Mouse (Mus musculus) heart, embryonic 10.5 days (tissue): ENCODE results near the gene Sox5. TPM values are rescaled to one million over a fixed set of nuclear protein-coding genes. Genes with fewer than 3 reads are reported as not detected.

Experiments used
- DNase-seq: peaks from one replicate; pipeline ENCODE4 v3.0.0-alpha.2; 2017; ENCODE audit warnings: low spot score
- H3K27ac ChIP-seq: fragments of 300-500 bp; sonication (generic); 2 replicates; pipeline ENCODE4 v1.5.1; 2016; ENCODE audit warnings: mild to moderate bottlenecking
- H3K27me3 ChIP-seq: fragments of 300-500 bp; sonication (generic); 2 replicates; pipeline ENCODE4 v1.6.1; 2016; ENCODE audit warnings: mild to moderate bottlenecking; ENCODE audit not compliant: poor library complexity, insufficient read depth, severe bottlenecking
- H3K36me3 ChIP-seq: fragments of 300-500 bp; sonication (generic); 2 replicates; pipeline ENCODE4 v1.6.1; 2016; ENCODE audit warnings: mild to moderate bottlenecking, moderate library complexity
- H3K4me1 ChIP-seq: fragments of 300-500 bp; sonication (generic); 2 replicates; pipeline ENCODE4 v1.6.1; 2016; ENCODE audit warnings: mild to moderate bottlenecking
- H3K4me3 ChIP-seq: fragments of 300-500 bp; sonication (generic); 2 replicates; pipeline ENCODE4 v1.5.1; 2016; ENCODE audit warnings: mild to moderate bottlenecking, moderate library complexity
- H3K9me3 ChIP-seq: fragments of 300-500 bp; sonication (generic); 2 replicates; pipeline ENCODE4 v1.6.1; 2016; ENCODE audit warnings: mild to moderate bottlenecking, moderate library complexity
- WGBS: fragments of 180-500 bp; shearing (Covaris S2); methylation state at CpG from one replicate; pipeline ENCODE4 v1.1.7; 2016; 5-methylcytosine and 5-hydroxymethylcytosine counted together
- polyA plus RNA-seq: library from polyadenylated mRNA; unstranded; fragments of >200 nt; fragmentation: Nextera tagmentation; extraction: Ambion mirVana; gene quantifications from 2 replicates; pipeline ENCODE4 v1.2.1, GENCODE M21; 2016

Sox5 gene
- polyA plus RNA-seq, 1 experiment from 2014 or later, result 17.1 TPM

DNA sequence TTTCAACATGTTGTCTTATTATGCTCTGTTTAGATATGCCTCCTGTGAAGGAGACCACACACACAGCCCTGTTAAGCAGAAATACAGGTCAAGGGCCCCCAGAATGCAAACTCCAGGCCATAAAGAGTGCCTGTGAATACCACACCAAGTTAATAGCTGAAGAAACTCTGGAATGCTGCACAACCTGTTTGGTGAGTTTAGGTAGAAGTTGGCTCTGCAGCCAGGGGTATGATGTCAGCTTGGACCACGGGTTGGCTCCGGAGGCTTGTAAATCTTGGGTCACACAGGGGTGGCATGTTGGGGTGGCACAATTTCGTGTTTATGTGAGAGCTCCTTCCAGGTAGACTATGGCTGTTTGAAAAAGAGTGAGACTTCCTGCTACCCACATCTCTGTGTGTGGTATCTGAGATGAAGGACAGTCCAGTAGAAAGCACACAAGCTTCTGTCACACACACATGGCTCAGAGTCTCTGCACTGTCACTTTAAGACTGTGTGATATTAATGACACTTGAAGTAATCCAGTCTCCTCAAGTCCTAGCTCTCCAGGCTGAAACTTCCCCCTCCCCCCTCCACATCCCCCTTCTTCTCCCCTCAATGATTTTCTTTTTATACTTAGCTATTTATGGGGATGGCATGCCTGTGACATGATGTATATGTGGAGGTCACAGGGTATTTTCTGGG, 160.5 kb downstream of the Sox5 start:
- H3K9me3 ChIP-seq, result no peaks in the 10 kb centered on the region
- no peak for DNase-seq
- no peak overlapping the region for H3K4me3 ChIP-seq
- 0 out of 2 replicates have a peak, but pooled peaks cover 6% of the 10 kb centered on the region for H3K4me1 ChIP-seq
- no peak overlapping the region for H3K27ac ChIP-seq
- 51% methylated on average over 3 of the region's 3 CpGs for WGBS
- no peaks in the 10 kb centered on the region for H3K36me3 ChIP-seq
- no peaks in the 10 kb centered on the region for H3K27me3 ChIP-seq

DNA sequence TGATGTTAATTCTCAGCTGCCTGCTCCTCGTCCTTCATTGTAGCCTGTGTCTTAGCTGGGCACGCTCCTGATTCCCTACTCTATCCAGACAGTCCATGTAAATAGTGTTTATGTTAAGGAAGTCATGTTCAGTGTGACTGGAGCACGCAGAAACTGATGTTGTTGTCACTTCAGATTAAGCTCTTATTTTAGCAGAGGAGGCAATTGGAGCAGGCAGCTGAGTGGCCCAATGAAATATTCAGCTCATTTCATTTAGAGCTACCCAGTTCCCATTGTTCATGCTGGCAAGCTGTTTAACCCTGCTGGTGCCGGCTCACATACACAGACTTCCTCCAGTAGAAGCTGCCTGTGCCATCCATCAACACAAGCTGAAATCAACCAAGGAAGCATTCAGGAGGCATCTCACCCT, 170.4 kb downstream of the Sox5 start:
- Histone ChIP-seq H3K36me3 (no peaks in the 10 kb centered on the region), H3K4me3 (no peak overlapping the region), H3K4me1 (peaks cover 8% of the 10 kb centered on the region), H3K27me3 (no peaks in the 10 kb centered on the region), H3K9me3 (no peaks in the 10 kb centered on the region), H3K27ac (no peak overlapping the region)
- WGBS, result 42% methylated on average over 4 of the region's 4 CpGs
- no peak for DNase-seq

DNA sequence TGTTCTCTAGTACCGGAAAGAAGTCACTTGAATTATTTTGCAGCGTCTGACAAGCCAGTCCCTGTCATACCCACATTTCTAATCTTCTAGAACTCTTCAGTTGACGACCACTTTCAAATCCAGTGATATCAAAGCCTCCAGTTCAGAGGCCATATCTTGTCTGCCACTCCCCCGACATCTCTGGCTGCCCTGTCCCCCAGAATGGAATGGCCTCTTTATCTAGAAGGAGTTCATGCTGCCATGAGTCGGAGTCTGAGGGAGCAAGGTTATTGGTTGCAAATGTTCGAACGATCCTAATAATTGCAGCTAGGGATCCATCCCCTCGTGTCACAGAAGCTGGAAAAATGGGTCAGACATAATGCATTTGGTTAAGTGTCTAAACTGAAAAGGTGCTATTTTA, 170.9 kb downstream of the Sox5 start:
- no peak overlapping the region for H3K27ac ChIP-seq
- H3K9me3 ChIP-seq, result no peaks in the 10 kb centered on the region
- WGBS, result 47% methylated on average over 8 of the region's 8 CpGs
- H3K36me3 ChIP-seq, result no peaks in the 10 kb centered on the region
- no peak for DNase-seq
- no peak overlapping the region for H3K4me3 ChIP-seq
- H3K27me3 ChIP-seq, result no peaks in the 10 kb centered on the region
- peaks cover 8% of the 10 kb centered on the region for H3K4me1 ChIP-seq

DNA sequence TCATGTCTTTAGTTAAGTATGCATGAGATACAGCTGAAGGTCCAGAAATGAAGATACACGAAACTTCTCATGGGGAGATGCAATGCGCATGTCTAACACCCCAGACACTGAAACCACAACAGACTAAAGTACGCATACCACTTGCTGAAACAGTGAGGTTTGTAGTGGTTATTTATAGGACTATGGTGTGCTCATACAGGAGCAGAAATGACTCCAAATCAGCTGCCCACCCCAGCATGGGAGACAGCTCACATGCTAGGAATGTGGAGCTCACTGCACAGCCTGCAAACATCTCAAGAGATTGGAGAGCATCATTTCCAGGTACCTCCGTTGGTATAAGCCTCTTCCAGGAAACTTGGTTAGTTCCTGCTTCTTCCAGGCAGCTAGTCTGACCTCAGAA, 178.9 kb downstream of the Sox5 start:
- no peak overlapping the region for H3K27ac ChIP-seq
- WGBS, result 76% methylated on average over 4 of the region's 4 CpGs
- no peak for DNase-seq
- H3K9me3 ChIP-seq, result no peaks in the 10 kb centered on the region
- H3K27me3 ChIP-seq, result peaks cover 5% of the 10 kb centered on the region; the same call in 1 of the 2 replicates
- H3K36me3 ChIP-seq, result no peaks in the 10 kb centered on the region
- 0 out of 2 replicates have a peak, but pooled peaks cover 5% of the 10 kb centered on the region for H3K4me1 ChIP-seq
- no peak overlapping the region for H3K4me3 ChIP-seq

DNA sequence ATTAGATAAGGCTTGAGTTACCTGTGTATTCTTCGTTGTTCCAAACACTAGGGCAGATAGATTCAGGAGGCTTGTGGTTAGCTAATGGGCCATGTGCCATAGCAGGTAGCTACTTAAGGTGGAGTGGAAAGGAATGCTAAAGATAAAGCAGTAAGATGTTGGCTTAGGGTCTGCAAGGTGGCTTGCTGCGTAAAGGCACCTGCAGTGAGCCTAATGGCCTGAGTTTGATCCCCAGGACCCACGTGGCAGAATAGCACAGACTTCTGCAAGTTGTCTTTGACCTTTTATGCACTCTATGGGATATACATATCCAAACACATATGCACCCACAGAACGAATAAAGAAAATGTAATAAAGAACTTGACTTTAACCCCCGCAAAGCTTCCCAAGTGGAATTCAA, 181.4 kb downstream of the Sox5 start:
- no peak for DNase-seq
- no peak overlapping the region for H3K4me3 ChIP-seq
- H3K36me3 ChIP-seq, result no peaks in the 10 kb centered on the region
- H3K27ac ChIP-seq, result no peak overlapping the region
- WGBS, result 75% methylated on average over 5 of the region's 5 CpGs
- H3K9me3 ChIP-seq, result no peaks in the 10 kb centered on the region
- H3K27me3 ChIP-seq, result peaks cover 6% of the 10 kb centered on the region; the same call in 1 of the 2 replicates
- peaks cover 10% of the 10 kb centered on the region; the same call in 1 of the 2 replicates for H3K4me1 ChIP-seq

DNA sequence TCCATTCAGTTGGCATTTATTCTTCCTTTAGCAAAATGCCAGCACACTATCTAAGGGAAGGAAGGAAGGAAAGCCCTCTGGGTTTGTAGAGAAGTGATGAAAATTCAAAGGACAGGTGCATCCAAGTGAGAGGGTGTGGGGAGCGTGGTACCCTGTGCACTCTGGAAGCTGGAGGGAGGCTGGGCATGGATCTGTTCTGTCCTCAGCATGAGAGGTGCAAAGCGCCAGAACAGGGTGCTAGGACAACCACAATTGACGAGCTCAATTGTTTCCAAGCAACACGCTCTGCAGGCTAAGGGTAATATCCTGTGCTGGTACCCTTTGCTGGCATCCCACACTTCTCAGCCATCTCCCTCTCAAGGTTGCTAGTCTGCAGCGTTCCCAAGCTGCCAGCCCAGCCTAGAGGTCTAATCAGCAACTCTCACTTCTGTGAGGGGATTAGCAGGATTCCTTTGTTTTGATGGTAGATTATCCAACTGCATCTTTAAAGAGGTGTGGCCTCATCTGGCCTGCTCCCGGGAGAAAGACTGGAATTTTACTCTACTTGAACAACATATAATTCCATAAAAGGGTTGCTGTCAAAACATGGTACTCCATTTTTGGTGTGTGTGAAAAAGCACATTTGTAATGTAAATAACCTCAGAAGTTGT, 183.3 kb downstream of the Sox5 start:
- H3K4me1 ChIP-seq, result peaks cover 10% of the 10 kb centered on the region; the same call in 1 of the 2 replicates
- H3K4me3 ChIP-seq, result no peak overlapping the region
- H3K9me3 ChIP-seq, result no peaks in the 10 kb centered on the region
- H3K36me3 ChIP-seq, result no peaks in the 10 kb centered on the region
- H3K27me3 ChIP-seq, result peaks cover 6% of the 10 kb centered on the region; the same call in 1 of the 2 replicates
- no peak for DNase-seq
- 31% methylated on average over 6 of the region's 6 CpGs for WGBS
- no peak overlapping the region for H3K27ac ChIP-seq

DNA sequence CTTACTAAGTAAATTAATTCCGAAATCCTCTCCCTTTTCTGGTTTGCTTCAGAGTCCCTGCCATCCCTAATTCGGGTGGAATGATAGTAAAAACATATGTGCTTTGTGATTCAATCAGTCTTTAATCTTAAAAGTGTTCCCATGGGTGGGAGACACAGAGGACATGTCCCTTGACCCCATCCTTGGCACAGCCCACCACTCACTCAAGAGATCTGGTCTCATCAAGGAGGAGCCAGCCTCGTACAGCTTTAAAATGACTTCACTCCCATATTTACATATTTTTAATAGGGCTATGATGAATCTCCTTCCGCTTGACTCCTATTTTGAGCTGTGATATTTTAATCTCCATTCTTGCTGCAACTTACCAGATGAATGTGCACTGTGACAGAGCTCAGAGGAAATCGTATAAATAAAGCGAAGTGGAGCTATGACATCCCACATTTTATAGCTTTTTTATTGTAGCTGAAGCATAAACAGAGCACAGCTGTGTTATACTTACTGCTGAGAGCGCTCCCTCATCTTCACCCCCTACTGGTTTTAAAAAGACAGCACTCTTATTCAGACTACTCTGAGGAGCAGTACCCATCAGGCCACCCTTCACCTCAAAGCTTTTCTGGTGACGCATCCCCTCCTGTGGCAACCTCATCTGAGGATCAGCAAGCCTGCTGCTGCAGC, 185.1 kb downstream of the Sox5 start:
- Histone ChIP-seq H3K4me1 (peaks cover 10% of the 10 kb centered on the region; the same call in 1 of the 2 replicates), H3K9me3 (no peaks in the 10 kb centered on the region), H3K4me3 (no peak overlapping the region), H3K27ac (no peak overlapping the region), H3K36me3 (no peaks in the 10 kb centered on the region), H3K27me3 (peaks cover 6% of the 10 kb centered on the region; the same call in 1 of the 2 replicates)
- DNase-seq, result no peak
- WGBS, result 77% methylated on average over 8 of the region's 8 CpGs

DNA sequence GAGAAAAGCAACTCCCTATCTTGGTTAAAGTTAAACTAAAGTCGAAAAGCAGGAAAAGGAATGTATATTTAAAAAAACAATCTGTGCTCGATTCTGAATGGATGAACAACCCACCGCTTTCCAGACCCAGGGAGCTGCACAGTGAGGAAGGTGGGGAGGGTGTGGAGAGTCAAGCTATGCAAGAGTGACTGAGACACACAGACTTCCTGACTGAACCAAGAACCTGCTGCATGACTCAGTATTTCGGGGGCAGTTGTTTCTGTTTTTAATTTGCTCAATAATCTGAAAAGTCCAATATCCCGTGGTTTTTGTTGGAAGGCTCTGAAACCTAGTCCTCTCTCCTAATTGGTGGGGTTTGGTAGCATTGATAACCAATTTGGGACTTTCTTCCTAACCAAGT, 196.9 kb downstream of the Sox5 start:
- peaks cover 12% of the 10 kb centered on the region for H3K4me1 ChIP-seq
- H3K36me3 ChIP-seq, result no peaks in the 10 kb centered on the region
- WGBS, result 68% methylated on average over 5 of the region's 5 CpGs
- DNase-seq, result no peak
- no peaks in the 10 kb centered on the region for H3K27me3 ChIP-seq
- H3K4me3 ChIP-seq, result no peak overlapping the region
- H3K9me3 ChIP-seq, result no peaks in the 10 kb centered on the region
- no peak overlapping the region for H3K27ac ChIP-seq

DNA sequence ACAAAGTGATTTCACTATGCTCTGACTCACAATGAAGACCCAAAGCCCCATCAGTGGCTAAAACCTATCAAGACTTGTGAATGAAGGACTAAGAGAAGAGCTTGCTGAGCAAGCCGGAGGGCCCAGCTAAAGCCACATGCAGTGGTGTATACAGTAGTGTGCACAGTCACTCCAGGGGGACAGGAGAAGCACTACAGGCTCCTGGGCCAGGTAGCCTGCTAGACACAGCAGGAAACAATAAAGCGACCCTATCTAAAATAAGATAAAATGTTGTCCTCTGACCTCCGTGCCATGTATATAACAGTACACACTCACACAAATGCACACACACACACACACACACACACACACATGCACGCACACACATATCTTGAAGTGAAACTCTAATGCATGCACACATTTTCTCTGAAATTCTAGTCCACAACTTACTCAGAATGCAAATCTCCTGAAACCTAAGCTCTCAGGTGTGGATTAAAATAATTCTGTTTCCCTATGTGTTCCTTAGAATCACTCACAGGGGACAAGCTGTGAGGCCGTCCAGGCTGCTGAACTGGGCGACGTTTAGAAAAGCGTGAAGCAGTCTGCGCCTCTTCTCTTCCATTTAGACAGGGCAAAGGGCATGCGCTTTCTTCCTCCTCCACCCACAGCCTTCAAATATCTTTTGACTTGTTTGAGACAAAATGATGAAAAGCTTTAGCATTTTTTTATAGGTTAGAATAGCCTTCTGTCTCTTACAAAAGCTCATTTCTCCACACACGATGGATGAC, 197.5 kb downstream of the Sox5 start:
- 74% methylated on average over 11 of the region's 11 CpGs for WGBS
- H3K4me1 ChIP-seq, result peaks cover 17% of the 10 kb centered on the region
- no peak overlapping the region for H3K27ac ChIP-seq

DNA sequence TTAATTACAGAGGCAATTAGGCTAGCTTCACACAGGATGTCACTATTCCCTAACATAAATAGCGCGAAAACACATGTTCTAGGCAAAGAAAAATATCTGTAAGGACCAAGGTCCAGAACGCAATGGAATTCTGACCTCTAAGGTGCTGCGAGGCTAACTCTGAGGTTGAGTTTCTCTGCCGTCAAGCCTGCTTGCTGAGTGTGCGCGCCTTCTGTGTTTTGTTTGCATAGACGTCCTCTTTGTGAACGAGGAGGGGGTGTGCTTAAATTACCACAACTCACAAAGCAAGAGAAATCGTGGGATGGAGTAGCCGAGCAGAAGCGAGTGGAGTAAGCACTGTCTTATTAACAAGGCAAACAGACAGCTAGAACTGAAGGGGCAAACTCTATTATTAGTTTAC, 202.5 kb downstream of the Sox5 start:
- 69% methylated on average over 12 of the region's 12 CpGs for WGBS
- H3K36me3 ChIP-seq, result no peaks in the 10 kb centered on the region
- H3K9me3 ChIP-seq, result no peaks in the 10 kb centered on the region
- H3K27ac ChIP-seq, result no peak overlapping the region
- no peak overlapping the region for H3K4me3 ChIP-seq
- H3K4me1 ChIP-seq, result peaks cover 6% of the 10 kb centered on the region; the same call in 1 of the 2 replicates
- no peaks in the 10 kb centered on the region for H3K27me3 ChIP-seq
- DNase-seq, result no peak

More for the DNA sequence above, 197.5 kb downstream of the Sox5 start:
- Histone ChIP-seq H3K27me3 (no peaks in the 10 kb centered on the region), H3K9me3 (no peaks in the 10 kb centered on the region), H3K36me3 (no peaks in the 10 kb centered on the region), H3K4me3 (no peak overlapping the region)
- no peak for DNase-seq

DNA sequence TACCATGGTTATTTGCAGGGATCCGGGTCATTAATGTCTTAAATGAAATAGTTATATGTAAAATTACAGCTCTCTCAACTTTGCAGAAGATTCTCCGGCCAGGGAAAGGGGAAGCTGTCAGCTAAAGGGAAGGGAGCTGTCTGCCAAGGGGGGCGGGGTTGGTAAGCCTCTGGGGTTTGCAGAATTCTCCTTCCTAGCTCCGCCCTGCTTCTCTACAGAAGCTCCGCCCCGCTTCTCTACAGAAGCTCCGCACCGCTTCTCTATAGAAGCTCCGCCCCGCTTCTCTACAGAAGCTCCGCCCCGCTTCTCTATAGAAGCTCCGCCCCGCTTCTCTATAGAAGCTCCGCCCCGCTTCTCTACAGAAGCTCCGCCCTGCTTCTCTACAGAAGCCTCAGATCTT, 210.9 kb downstream of the Sox5 start:
- H3K9me3 ChIP-seq, result no peaks in the 10 kb centered on the region
- 57% methylated on average over 17 of the region's 17 CpGs for WGBS
- H3K27me3 ChIP-seq, result no peaks in the 10 kb centered on the region
- H3K4me3 ChIP-seq, result no peak overlapping the region
- no peak for DNase-seq
- H3K36me3 ChIP-seq, result no peaks in the 10 kb centered on the region
- H3K27ac ChIP-seq, result no peak overlapping the region
- H3K4me1 ChIP-seq, result no peaks in the 10 kb centered on the region

DNA sequence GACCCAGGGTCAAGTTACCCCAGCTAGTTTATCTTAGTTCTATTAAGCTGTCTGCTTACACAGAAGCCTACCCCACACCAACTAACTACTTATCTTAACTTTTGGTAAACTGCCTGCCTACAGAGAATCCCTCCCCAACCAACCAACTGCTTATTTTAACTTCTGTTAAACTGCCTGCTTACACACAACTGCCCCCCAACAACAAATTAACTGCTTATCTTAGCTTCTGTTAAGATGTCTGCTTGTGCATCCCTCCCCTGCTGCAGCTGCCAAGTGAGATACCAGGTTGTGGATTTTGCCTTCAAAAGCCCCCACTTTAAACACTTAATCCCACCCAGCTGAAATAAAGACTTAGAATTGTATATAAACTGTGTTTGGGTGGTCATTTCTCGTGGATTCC, 215.9 kb downstream of the Sox5 start:
- 66% methylated on average over 1 of the region's 1 CpGs for WGBS
- H3K9me3 ChIP-seq, result no peaks in the 10 kb centered on the region

More for the DNA sequence above, 215.9 kb downstream of the Sox5 start:
- no peaks in the 10 kb centered on the region for H3K36me3 ChIP-seq
- no peak overlapping the region for H3K4me3 ChIP-seq
- DNase-seq, result no peak
- no peak overlapping the region for H3K27ac ChIP-seq
- no peaks in the 10 kb centered on the region for H3K4me1 ChIP-seq
- H3K27me3 ChIP-seq, result no peaks in the 10 kb centered on the region
